Mouse (Mus musculus): ENCODE measurements around the gene Cdc25b. TPM values are rescaled to one million over a fixed set of nuclear protein-coding genes. Genes with fewer than 3 reads are reported as not detected.

Cdc25b gene
- polyA plus RNA-seq, 1 experiment = 12.9 TPM

DNA sequence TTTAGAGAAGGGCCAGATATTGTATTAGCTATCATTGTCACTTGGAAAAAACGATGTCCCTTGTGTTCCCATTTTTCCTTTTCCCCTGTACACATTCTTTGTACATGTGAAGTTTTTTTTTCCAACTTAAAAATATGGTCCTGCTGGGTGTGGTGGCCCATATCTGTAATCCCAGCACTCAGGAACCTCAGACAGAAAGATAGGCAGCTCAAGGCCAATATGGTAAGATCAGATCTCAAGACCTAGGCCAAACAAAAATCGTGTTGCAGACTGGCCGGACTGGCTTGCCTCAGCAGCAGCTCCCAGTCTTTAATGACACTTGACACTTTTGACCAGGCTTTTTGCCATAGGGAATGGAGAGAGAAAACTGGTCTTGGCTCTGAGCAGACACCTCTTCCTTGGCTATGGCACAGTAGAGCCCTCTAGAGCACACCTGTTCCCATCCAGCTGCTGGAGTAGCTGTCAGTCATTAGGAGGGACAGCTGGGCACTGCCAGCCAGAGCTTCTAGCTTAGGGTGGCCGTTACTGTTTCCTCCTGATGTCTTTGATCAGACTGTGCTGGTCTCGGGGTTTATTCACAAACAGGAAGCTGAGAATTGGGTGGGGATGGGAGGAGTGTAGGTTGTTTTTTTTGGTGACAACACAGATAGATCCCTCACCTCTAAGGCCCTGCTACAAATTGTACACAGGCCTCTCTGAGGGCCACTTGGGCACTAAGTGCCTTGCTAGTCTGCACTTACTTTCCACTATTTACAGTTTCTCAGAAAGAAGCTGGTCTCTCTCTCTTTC, 3.0 kb downstream of the Cdc25b start:
- 53% methylated on average over 5 of the region's 5 CpGs for WGBS
- TF ChIP-seq CTCF (conservative IDR thresholded peaks at IDR 0.05; ENCODE audit: insufficient read depth, insufficient read length, low read depth, low read length) (no peak), POLR2A (IDR thresholded peaks at IDR 0.05; ENCODE audit: low read depth, low read length) (no peak)
- Histone ChIP-seq H3K4me3 (ENCODE audit: insufficient read depth, low read depth, low read length) (no peak overlapping the region), H3K27ac (ENCODE audit: insufficient read depth, low read depth, low read length) (peak overlapping the region; percentile 24; the same call in 1 of the 2 replicates), H3K4me1 (ENCODE audit: control insufficient read depth, insufficient read depth, low read length) (peaks cover 7% of the 10 kb centered on the region; the same call in 1 of the 2 replicates), H3K36me3 (ENCODE audit: control insufficient read depth, insufficient read depth, low read length) (no peaks in the 10 kb centered on the region; the same call in 1 of the 2 replicates), H3K27me3 (replicated peaks; ENCODE audit: control insufficient read depth, insufficient read depth, low read length) (no peaks in the 10 kb centered on the region)
- DNase-seq = no peak

DNA sequence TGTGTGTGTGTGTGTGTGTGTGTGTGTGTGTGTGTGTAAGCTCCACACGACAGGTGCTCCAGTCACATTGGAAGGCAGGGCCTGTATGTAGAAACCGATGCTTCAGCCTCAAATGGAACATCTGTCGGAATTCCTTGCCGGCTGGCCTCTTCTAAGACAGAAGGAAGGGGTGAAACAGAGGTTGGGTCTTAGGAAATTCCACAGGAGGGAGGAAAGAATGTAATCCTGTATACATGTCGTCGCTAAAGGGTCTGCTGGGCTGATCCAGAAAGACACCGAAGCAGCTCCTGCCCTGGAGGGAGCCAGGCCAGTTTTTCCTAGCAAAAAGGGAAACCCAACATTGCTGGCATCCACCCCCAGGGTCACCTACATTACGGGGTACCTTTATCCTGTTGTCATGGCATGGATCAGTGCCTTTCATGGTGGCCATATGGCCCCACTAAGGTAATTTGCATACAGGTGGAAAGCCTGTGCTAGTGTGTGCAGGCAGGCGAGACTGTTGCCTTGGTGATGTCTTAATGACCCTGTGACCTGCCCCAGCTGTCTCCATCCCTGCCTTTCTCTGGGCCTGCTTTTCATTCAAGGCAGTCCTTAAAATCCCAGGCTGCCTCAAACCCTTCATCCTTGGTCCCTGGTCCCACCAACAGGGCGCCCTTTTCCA, 3.7 kb downstream of the Cdc25b start:
- no peaks in the 10 kb centered on the region for H3K27me3 ChIP-seq (replicated peaks; ENCODE audit: control insufficient read depth, insufficient read depth, low read length)
- no peaks in the 10 kb centered on the region; the same call in 1 of the 2 replicates for H3K36me3 ChIP-seq (ENCODE audit: control insufficient read depth, insufficient read depth, low read length)
- no peak overlapping the region for H3K4me3 ChIP-seq (ENCODE audit: insufficient read depth, low read depth, low read length)
- TF ChIP-seq CTCF (conservative IDR thresholded peaks at IDR 0.05; ENCODE audit: insufficient read depth, insufficient read length, low read depth, low read length) (no peak), POLR2A (IDR thresholded peaks at IDR 0.05; ENCODE audit: low read depth, low read length) (no peak)
- peak; percentile 67 for DNase-seq
- peaks cover 7% of the 10 kb centered on the region; the same call in 1 of the 2 replicates for H3K4me1 ChIP-seq (ENCODE audit: control insufficient read depth, insufficient read depth, low read length)
- H3K27ac ChIP-seq (ENCODE audit: insufficient read depth, low read depth, low read length) = peak overlapping the region; percentile 24; the same call in 1 of the 2 replicates
- WGBS = 58% methylated on average over 10 of the region's 10 CpGs

DNA sequence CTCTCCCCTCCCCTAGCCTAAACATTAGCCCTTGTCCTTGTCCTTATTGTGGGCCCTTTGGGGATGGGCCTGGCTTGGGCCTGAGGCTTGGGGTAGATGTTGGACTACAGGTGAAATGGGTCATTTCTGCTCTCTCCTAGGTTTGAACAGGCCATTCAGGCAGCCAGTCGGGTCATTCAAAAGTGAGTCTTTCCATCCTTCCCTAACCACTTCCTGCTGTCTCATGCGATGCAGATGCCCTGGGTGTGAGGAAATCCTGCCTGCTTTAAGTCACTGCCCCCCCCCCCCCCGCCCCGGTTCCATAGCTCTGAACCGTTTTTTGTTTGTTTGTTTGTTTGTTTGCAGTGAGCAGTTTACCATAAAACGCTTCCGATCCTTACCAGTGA, 4.2 kb downstream of the Cdc25b start:
- Histone ChIP-seq H3K27me3 (replicated peaks; ENCODE audit: control insufficient read depth, insufficient read depth, low read length) (no peaks in the 10 kb centered on the region), H3K4me3 (ENCODE audit: insufficient read depth, low read depth, low read length) (no peak overlapping the region), H3K27ac (ENCODE audit: insufficient read depth, low read depth, low read length) (no peak overlapping the region), H3K4me1 (ENCODE audit: control insufficient read depth, insufficient read depth, low read length) (peaks cover 7% of the 10 kb centered on the region; the same call in 1 of the 2 replicates), H3K36me3 (ENCODE audit: control insufficient read depth, insufficient read depth, low read length) (no peaks in the 10 kb centered on the region; the same call in 1 of the 2 replicates)
- WGBS = 70% methylated on average over 7 of the region's 7 CpGs
- no peak for DNase-seq
- TF ChIP-seq CTCF (conservative IDR thresholded peaks at IDR 0.05; ENCODE audit: insufficient read depth, insufficient read length, low read depth, low read length) = no peak
- no peak for TF ChIP-seq POLR2A (IDR thresholded peaks at IDR 0.05; ENCODE audit: low read depth, low read length)

DNA sequence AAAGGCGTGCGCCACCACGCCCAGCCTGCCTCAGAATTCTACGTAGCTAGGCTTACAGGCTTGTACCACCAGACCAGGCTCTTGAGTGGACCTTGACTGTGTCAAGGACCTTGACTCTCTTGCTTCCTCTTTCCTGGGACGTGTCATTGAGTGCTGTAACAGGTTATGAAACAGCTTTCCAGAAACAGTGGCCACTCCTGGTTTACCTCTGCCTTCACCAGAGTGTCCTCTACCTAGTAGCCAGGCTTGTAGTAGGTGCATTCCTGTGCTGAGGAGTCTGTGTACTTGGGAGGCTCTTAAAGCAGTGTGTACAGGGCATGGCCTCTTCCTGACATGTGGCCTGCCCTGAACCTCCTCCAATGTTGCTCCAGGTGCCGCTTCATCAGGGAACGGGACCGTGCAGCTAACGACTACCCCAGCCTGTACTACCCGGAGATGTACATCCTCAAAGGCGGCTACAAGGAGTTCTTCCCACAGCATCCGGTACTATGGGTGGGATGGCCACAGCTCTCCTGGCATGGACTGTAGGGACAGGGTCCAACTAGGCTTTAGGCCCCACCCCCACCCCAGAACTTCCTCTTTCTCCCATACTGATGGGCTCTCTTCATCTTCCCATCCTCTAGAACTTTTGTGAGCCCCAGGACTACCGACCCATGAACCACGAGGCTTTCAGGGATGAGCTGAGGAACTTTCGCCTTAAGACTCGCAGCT, 10.0 kb downstream of the Cdc25b start:
- WGBS = 89% methylated on average over 16 of the region's 16 CpGs
- peak; percentile 27 for DNase-seq
- no peak overlapping the region for H3K4me3 ChIP-seq (ENCODE audit: insufficient read depth, low read depth, low read length)

DNA sequence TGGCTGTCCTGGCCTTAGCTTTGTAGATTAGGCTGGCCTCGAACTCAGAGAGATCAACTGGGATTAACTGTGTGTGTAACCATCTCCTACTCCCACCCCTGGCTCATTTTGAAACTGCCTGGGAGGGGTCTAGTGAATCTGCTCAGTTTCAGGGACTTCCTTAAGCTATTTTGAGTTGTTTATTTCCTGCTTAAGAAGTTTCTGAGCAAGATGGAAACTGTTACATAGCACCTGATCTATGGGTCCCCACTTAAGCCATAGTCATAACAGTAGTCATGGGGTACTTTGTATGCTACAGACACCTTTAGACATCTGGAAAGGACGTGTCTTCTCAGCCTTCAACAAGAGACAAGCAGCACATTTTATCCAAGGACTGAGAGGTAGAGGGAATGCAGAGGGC, 14.0 kb downstream of the Cdc25b start:
- no peaks in the 10 kb centered on the region for H3K36me3 ChIP-seq (ENCODE audit: control insufficient read depth, insufficient read depth, low read length)
- no peak for DNase-seq
- no peak overlapping the region for H3K27ac ChIP-seq (ENCODE audit: insufficient read depth, low read depth, low read length)
- peaks cover 3% of the 10 kb centered on the region; the same call in 1 of the 2 replicates for H3K4me1 ChIP-seq (ENCODE audit: control insufficient read depth, insufficient read depth, low read length)
- H3K4me3 ChIP-seq (ENCODE audit: insufficient read depth, low read depth, low read length) = no peak overlapping the region
- WGBS = 87% methylated on average over 2 of the region's 2 CpGs
- H3K27me3 ChIP-seq (replicated peaks; ENCODE audit: control insufficient read depth, insufficient read depth, low read length) = no peaks in the 10 kb centered on the region
- TF ChIP-seq POLR2A (IDR thresholded peaks at IDR 0.05; ENCODE audit: low read depth, low read length) (no peak), CTCF (conservative IDR thresholded peaks at IDR 0.05; ENCODE audit: insufficient read depth, insufficient read length, low read depth, low read length) (no peak)

More for the DNA sequence above, 10.0 kb downstream of the Cdc25b start:
- H3K4me1 ChIP-seq (ENCODE audit: control insufficient read depth, insufficient read depth, low read length) = no peaks in the 10 kb centered on the region
- TF ChIP-seq CTCF (conservative IDR thresholded peaks at IDR 0.05; ENCODE audit: insufficient read depth, insufficient read length, low read depth, low read length) (no peak), POLR2A (IDR thresholded peaks at IDR 0.05; ENCODE audit: low read depth, low read length) (no peak)
- no peak overlapping the region for H3K27ac ChIP-seq (ENCODE audit: insufficient read depth, low read depth, low read length)
- no peaks in the 10 kb centered on the region for H3K27me3 ChIP-seq (replicated peaks; ENCODE audit: control insufficient read depth, insufficient read depth, low read length)
- H3K36me3 ChIP-seq (ENCODE audit: control insufficient read depth, insufficient read depth, low read length) = no peaks in the 10 kb centered on the region

DNA sequence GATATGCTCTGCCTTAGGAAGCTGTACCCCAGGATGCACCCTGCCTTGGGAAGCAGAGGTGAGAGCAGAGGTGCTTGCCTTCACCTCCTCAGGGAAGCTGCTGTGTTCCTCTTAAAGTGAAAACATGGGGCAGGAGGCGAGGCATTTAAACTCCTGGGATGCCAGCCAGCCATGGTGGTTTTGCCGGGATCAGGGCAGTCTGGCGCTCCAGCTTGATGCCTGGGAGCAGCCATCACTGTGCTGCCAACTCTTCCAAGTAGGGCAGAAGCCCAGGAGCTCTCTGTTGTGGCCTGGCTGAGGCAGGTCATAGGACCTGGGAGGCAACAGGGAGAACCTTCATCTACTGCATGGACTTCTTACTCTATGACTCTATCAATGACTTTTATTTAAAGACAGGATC, 14.5 kb downstream of the Cdc25b start:
- Histone ChIP-seq H3K36me3 (ENCODE audit: control insufficient read depth, insufficient read depth, low read length) (no peaks in the 10 kb centered on the region), H3K4me3 (ENCODE audit: insufficient read depth, low read depth, low read length) (no peak overlapping the region), H3K4me1 (ENCODE audit: control insufficient read depth, insufficient read depth, low read length) (peaks cover 3% of the 10 kb centered on the region; the same call in 1 of the 2 replicates), H3K27me3 (replicated peaks; ENCODE audit: control insufficient read depth, insufficient read depth, low read length) (no peaks in the 10 kb centered on the region), H3K27ac (ENCODE audit: insufficient read depth, low read depth, low read length) (no peak overlapping the region)
- 60% methylated on average over 3 of the region's 3 CpGs for WGBS
- peak; percentile 25 for DNase-seq
- TF ChIP-seq CTCF (conservative IDR thresholded peaks at IDR 0.05; ENCODE audit: insufficient read depth, insufficient read length, low read depth, low read length) (no peak), POLR2A (IDR thresholded peaks at IDR 0.05; ENCODE audit: low read depth, low read length) (no peak)

All from kidney, adult 2 months (tissue).